Mouse (Mus musculus) bone marrow macrophage, adult 2 months (primary cell): Measurements from ENCODE around the gene Clptm1.

ENCODE experiments used
- CTCF ChIP-seq: IDR thresholded peaks from 2 replicates; pipeline ENCODE4 v1.5.1; 2012; ENCODE audit warnings: low read depth, mild to moderate bottlenecking, low read length, moderate library complexity
- POLR2A ChIP-seq: IDR thresholded peaks from 2 replicates; pipeline ENCODE4 v1.6.1; 2012; ENCODE audit warnings: mild to moderate bottlenecking, low read depth, low read length, borderline replicate concordance

DNA sequence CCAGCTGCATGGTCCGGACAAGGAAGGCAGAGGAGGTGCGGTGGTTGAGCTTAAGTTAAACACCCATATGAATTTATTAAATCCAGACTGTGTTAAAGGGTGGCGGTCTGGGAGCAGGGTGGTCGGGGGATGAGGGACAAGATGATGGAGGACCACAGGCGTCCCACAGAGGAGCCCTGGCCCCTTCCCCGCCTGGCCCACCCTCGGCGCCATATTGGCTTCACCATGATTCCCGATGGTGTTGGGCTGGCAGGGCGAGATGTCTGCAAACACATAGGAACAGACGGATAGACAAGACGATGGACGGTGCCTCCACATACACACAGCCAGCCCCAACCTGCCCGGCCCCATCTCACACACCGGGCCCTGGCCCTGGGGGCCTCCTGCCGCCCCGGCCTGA is 31.6 kb downstream of the Clptm1 start:
- TF ChIP-seq CTCF, result no peak
- TF ChIP-seq POLR2A, result no peak
